Mouse (Mus musculus): ENCODE measurements at regions not wholly inside any gene's neighbourhood (a gene's known extent, or its start where the extent isn't known, plus 50 kb on each side); places are given as distances from the start of the nearest gene placed in this dataset.

DNA sequence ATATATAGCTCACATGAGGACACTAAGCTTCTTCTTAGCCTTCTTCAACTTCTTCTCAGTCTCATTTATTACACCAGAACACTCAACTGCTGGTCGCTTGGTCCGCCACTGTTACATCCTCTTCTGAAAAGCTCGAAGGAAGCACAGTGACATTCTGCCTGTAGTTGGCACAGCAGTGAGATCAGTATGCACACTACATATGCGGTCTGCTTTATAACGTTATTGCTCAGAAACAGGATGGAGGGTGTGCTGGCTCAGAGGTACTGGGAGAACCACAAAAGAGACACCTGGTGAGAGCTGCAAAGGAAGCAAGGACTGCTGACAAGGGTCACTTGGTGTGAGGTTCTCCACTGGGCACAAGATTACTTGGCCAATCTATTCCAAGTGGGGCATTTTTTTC, 179.5 kb downstream of the Ets1 start:
- in situ Hi-C loops (cut with MboI, MseI), result loop anchor here (5.0 kb wide), 1 partner anchor 52 kb away; no protein-coding TSS in a partner anchor

DNA sequence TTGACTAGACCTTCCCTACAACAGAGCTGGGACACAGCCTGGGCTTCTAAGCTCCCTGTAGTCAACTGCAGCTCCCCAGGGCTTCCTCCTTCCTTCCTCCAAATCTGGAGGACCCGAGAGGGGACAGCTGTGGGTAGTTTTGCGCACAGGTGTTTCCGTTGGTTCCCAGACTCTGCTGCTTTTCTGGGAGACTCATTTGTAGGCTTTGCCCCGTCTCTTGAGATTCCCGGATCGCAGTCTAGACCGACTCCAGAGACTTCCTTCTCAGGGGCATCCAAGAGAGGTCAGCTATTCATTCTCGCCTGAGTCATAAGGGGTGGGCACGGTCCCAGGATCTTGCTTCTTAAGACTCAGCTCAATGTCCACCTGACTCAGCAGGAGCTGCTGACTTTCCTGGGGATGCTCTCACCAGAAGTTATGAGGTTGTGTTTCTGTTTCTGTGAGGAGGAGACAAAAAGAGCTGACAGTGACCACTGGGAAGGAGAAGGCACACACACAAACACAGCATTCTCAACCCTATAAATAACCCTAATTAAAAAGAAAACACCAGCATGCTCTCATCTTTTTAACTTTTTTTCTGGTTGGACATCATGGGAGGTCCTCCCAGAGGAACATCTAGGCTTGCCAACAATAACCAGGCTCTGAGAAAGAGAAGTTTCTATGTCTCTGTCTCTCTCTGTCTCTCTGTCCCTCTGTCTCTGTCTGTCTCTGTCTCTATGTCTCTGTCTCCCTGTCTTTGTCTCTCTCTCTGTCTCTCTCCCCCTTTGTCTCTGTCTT, 180.8 kb downstream of the Ets1 start:
- in situ Hi-C loops (cut with MboI, MseI), result loop anchor here (5.0 kb wide), 1 partner anchor 50 kb away; no protein-coding TSS in a partner anchor

DNA sequence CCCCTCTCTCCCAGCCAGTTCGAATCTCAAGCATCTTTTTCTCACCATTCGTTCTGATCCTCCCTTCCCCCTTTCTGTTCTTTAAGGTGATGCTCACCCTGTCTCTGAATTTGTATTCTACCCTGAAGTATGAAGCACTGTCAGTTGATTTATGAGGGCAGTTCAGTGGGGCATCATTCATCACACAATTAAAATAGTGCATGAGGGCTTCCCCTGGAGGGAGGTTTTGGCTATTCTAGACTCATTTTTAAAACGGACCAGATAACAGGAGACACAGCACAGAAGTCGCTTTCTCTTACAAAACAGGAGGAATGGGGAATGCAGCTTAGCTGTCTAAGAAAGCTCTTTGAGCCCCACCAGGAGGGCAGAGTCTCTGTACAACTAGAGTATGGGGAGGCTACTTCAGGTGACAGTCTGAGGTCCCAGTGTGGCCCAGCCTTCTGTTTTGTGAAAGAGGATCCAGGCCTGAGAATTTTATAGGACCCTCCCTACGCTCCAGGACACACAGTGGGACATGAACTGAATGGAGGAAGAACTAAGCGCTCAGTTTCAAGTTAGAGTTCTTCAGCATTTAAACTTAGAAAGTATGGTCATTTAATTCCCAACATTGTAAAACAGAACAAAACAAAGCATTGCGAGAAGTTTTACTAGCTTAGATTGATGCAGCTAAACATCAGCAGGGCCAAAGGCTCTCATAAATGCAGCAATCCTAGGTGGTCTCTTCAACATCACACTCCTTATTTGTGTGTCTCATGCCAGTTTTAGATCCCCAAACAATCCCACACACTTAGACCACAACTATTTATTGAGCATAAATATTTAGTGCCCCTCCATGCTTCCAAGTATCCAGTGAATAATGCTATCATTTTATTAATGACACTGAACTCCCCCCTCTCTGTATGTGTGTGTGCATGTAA, 181.7 kb downstream of the Ets1 start:
- in situ Hi-C loops (cut with MboI, MseI), result loop anchor here (5.0 kb wide), 1 partner anchor 50 kb away; no protein-coding TSS in a partner anchor

DNA sequence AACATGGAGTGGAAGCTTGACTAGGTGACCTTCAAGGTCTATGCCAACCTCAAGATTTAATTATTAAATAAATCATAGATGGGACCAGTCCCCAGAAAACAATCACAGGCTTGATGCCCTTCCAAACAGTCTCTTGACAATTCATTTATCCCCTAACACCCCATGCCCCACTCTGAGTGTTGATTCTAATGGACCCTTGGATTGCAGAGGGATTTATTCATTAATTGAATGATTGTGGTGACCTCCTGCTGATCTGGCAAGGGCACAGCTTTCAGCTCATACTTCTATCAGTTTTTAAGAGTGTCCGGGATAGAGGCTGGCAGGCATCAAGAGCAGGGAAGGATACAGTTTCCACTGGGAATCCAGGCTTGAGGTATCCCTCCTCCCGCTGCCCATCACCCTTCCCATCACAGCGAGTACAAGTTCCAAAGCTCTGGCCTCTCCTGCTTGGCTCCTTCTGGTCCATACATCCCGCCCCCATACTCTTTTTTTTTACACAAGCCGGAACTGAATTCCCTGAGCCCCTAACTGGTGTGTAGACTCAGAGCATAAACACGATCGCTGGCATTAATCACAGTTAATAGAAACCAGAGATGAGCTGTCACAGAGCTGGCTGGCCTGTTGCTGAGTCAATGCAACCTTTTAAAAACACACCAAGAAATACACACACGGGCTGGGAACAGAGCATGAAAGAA, 187.6 kb downstream of the Ets1 start:
- in situ Hi-C loops (cut with MboI, MseI), result no loop called here

DNA sequence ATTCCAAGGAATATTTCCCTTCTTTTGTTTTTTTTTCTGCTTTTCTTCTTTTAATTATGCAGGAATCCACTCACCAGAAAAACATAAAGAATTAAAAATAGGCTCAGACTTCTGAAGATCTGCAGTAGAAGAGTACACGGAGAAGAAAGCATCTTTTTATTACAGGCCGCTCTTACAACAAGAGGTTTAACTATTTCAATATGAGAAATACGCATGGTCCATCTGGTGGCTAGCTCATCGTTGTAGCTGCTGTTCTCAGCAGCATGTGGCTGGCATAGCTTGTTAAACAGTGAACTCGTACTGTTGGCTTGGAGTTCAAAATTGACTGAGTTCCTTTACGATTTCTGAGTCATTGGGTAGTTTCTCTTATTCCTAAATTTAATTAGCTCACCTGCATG, 188.1 kb downstream of the Ets1 start:
- in situ Hi-C loops (cut with MboI, MseI), result no loop called here

DNA sequence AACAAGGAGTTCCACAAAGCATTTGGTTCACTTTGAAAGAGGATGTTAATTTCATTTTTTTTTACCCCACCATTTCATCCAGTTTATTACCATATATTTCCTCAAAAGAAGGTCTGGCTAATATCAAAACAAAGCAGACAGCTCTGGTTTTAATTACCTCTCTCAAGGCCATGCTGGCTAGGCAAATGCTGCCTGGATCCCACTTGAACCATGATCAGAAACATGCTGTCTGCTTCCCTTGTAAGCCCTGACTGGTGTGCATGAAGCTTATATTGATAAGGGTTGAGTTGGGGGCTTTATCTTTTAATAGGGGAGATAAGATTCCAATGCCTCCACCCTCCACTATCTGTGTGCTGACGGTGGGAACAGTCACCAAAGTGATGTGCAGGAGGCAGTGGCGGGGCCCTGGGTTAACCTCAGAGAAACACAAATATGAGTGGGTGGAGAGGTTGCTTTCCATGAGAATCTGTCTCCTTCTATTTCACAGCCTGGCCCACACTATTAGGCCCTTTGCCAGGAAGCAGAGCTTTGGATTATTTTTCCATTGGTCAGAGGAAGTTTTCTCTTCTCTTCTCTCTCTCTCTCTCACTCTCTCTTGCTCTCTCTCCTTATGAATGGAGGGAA, 194.4 kb downstream of the Ets1 start:
- in situ Hi-C loops (cut with MboI, MseI), result no loop called here

DNA sequence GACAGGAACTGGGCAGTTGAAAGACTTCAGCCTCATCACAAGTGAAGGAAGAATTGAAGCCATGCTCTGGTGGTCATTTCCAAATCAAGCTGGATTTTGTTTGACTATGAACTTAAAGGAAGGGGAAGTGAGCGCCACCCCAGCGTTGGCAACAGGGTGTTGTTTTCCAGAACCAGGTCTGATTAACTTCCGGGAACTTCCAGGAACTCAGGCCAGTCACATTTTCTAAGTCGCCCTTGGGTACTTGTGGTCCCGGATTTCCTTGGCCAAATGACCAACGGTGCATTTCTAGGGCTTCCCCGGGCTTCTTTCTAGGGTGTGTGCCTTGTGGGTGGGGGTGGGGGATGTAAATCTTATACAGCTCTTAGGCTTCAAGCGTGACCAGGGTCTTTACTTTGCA, 197.4 kb downstream of the Ets1 start:
- in situ Hi-C loops (cut with MboI, MseI), result no loop called here

DNA sequence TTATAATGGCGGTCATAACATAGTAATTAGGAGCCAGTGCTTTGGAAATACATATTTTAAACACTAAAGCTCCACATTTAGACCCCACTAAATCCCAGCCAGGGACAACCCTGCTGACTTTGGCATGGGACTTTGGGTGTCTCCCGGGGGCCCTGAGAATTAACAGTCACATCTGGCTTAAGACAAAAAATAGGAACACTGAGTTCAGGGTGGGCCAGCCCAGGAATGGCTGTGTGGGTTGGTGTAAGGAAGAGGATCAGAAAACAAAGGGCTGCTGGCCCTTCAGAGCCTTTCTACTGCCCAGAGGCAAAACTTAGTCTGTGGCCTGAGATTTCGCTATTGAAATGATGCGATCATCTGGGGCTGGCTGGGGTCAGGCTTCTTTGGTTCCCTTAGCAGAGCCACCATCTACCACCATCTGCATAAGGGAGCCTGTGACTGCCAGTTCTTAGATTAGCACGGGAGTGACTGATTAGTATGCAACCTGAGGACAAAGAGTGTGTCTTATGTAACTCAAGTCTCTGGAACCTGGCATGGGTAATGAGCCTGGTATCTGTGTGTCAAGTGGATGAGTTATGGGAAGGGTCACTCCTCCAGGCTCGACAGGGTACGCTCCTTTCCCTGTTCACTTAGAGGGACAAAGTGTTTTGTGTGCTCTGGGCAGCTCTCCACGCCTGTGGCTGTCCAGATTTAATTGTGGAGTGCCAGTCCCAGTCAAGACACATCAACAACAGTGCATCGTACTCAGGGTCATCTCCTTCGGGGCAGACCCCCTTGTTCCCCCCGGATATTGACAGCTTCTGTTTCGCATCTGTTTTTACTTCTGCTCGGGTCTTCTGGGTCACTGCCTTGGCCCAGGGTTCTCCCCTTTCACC, 199.0 kb downstream of the Ets1 start:
- in situ Hi-C loops (cut with MboI, MseI), result no loop called here

DNA sequence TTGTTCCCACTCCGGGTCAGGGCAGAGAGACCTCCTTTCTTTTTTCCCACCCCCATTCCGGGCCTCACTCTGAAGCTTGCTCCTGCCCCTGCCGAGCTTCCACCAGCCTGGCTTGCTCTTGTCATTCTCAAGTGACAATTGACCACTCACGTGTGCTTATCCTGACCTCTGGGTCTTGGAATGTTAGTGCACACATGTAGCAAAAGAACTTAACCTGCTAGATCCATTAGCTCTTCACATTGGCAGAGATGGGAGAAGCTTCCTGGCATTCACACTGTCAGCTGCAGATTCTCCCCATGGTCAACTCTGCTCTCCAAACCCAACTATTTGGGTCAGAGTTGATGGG, 199.6 kb downstream of the Ets1 start:
- in situ Hi-C loops (cut with MboI, MseI), result no loop called here

DNA sequence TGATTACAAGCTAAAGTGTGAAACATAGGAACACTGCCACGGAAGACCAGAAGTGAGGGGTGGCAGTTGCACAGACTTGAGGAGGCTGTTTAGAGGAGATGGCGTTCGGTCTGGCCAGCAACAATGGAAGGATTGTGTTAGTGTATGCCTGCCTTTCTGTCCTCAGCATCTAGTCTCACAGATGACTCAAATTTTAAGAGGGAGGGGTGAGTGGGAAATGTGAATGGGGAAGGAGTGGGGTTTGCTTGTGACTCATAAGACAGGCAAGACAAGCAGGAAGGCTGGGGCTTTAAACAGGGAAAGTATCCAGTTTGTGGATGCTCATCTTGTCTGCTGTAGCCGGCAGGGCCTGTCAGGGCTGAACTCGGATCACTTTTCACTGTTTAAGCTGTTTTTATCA, 200.3 kb downstream of the Ets1 start:
- in situ Hi-C loops (cut with MboI, MseI), result no loop called here

DNA sequence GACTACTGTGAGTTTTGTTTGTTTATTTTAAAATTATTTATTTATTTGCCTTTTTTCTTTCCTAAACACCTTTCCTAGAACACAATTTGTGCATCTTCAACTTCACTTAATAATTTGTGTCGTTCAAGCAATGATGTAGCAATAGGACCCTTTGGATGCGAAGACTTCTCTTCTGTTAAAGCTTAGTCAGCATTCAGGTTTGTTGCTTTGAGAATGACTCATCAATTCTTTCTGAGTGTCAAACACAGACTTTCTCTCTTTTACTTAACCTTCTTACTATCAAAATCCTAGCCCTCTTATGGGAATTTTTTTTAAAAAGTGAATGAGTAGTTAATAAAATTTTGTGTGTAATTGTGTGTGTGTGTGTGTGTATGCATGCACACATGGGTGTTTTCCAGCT, 211.3 kb downstream of the Ets1 start:
- in situ Hi-C loops (cut with MboI, MseI), result no loop called here

DNA sequence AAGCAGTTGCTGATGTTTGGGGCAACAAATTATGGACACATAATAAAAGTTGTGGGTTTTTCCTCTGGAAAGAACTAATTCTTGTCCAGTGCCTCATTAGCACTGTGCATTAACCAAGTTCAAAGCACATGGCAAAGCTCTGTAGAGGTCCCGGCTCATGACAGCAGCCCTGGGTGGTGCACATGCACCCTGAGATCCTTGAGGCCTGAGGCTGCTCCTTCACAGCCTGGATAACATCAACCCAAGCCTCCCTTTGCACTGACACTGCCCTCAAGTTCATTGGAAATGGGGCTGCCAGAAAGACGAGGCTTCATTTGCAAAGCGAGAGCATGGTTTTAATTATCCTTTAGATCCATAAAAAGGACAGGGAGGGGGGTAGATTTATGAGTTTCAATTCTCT, 216.3 kb downstream of the Ets1 start:
- in situ Hi-C loops (cut with MboI, MseI), result no loop called here

DNA sequence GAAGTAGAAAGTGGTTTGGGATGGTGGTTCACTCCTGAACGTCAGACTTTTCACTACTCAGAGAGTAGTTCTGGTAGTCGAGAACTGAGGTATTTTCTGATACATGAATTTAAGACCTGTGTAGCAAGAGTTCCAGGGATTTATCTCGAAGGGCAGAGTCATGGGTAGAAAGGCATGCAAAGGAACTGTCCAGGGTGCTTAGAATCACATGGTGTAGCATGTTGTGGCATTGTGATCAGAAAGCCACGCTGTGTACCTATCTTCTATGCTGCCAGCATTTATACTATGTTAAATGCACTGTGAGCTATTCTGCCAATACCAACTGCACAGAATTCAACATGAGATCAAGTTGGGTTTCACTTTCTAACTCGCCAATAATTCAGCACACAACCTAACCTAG, 227.3 kb downstream of the Ets1 start:
- in situ Hi-C loops (cut with MboI, MseI), result loop anchor here (5.0 kb wide), 1 partner anchor 101 kb away; no protein-coding TSS in a partner anchor

DNA sequence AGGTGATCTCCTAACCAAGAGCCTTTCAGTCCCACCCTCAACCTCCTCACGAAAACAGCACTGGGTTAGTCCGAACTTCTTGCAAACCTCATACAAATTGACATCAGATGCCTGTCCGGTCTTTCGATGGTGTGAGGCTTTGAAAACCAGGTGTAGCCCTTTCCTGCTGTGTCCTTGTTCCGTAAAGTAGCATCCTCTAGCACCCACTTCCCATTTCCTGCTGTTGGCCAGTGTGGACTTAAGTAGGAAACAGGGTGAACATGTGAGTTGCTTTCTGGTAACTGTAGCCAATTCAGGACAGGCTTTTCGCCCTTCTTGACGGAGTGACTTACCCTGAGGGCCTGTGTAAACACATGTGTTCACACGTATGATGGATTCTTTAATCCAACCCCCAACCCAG, 232.9 kb downstream of the Ets1 start:
- in situ Hi-C loops (cut with MboI, MseI), result loop anchor here (5.0 kb wide), 1 partner anchor 52 kb away; no protein-coding TSS in a partner anchor

DNA sequence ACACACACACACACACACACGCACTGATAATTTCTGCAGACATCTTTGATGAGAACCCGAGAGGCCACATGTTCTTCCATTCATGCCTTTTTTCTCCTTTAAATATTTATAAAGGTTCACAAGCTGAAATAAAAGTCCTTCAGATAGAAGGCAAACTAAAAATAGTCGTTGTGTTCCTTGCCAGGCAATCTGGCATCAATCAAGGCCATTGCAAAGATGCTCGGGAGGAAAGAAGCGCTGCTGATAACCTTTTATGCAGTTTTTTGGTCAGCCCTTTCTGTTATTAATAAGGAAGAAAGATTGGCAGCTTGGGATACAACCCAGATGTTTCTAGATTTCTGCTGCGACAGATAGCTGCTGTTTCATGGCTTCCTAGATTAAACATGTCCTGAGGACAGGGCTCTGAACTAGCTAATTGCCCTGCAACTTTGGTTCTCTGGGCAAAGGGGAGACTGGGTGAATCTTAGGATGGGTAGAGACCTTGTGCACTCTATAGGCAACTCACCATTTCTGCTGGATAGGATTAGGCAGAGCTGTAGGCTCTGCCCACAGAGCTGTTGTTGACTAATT, 238.4 kb downstream of the Ets1 start:
- in situ Hi-C loops (cut with MboI, MseI), result no loop called here

DNA sequence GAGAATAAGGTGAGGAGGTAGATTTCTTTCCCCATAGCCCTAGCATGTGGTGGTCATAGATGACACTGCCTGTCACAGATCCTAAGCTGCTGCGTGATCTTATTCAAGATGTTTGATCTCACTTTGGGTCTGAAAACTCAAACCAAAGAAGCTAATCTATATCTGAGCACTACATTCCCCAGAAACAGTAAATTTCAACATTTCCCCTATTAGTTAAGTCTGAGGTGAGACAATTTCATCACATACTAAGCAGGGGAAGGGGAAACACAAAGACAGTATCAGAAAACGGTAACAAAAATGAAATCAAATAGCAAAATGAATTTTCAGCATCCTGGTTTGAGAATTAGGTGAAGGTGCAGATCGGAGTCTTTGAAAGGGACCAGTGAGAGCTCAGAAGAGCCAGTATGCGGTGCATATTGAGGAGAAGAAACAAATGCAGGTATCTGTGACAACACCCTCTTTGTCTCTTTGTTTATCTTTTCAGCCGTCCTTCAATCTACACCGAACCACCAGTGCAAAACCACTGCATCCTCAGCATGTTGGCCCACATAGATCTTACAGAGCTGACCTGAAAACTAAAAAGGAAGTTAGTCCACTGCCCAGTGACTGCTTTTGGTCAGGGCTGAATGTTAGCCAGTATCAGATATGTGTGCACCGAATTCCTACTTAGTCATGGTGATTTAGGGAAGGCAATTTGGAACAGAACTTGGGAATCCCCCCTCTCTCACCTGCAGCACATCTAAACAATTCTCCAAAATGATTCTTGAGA, 247.0 kb downstream of the Ets1 start:
- in situ Hi-C loops (cut with MboI, MseI), result no loop called here

DNA sequence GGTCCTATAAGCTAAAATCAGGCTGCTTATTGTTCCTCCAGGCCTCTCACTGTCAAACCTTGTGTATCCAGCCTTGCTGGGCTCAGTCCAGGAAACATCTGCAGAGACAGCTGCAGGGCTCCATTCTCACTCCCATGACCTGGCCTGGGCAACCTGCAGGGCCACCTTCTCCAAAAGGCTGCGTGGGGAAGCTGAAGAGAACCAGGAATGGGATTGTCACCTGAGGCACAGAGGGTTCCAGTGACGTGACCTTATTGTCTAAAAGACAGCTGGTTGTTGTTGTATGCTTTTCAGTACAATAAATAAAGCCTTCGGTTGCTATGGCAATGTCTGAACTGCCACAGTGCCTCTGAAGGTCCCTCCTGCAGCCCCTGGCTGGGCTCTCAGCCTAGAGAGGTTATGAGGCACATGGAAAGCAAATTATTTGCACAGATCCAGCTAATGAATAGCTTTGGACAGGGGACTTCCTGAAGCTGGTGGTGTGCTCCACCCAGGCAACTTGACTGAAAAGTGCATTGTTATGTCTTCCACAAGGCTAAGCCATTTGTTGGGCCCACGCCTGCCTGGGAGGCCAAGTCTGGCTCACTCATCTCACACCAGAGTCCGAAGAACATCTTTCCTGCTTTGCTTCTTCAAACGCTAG, 250.1 kb downstream of the Ets1 start:
- in situ Hi-C loops (cut with MboI, MseI), result no loop called here

DNA sequence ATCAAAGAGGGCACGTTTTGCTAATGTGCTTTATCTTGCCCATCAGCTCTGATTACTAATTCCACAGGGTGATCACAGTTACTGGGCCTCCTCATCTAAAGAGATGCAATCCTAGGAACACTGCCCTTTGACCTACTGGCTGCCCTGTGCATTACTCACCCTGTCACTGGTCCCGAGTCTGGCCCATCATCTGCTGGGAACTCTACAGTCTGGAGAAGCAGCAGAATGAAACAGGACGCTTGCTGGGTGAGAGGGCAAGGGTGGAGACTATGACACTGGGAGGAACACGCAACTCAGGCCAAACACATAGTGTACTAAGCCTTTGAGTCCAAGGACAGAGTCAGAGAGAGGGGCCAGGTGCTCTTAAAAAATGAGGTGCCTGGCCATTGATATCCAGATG, 263.8 kb downstream of the Ets1 start:
- in situ Hi-C loops (cut with MboI, MseI), result no loop called here

DNA sequence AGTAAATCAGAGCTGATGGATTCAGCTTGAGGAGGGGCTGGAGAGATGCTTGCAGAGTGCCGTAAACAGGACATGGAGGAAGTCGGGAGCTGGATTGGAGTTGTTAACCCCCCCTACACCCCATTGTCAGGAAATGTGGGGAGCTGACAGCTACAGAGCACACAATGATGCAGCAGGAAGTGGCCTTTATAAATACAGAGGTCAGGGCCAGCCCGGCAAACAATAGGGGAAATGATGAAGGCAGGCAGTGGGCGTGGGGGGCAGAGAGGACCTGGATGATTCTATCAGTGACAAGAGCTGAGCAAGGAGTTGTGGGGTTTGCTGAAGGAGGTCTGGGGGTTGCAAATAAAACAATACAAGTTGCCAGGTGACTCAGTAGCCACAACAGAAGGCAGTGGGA, 265.3 kb downstream of the Ets1 start:
- in situ Hi-C loops (cut with MboI, MseI), result no loop called here
